Comparison of ENCODE assay signal across 10 mouse cellular contexts in genomic region chr8:105820925-105821324, GRCm38 (mm10). TPM values are rescaled to one million over a fixed set of nuclear protein-coding genes. Genes with fewer than 3 reads are reported as not detected.
DNase-seq lines count a peak whose midpoint lies in the region; ATAC-seq and TF ChIP-seq lines count a peak whose summit lies in the region.
"Had no signal": no experiment of that assay in that cellular context is flagged by ENCODE, and none has a peak within 500 bp of the region (broad histone marks: within the 10 kb centered on the region; RNA-seq: fewer than 3 reads in every experiment).

No protein-coding gene starts in this region.

- no peak overlapping the region; the same call in 1 of the 2 replicates for H3K4me2 ChIP-seq in lung, embryonic 14.5 days
- H3K4me2 ChIP-seq in limb, embryonic 13.5 days (replicated peaks), result no peak overlapping the region

- H3K27me3 ChIP-seq in lung, embryonic 14.5 days (ENCODE audit: insufficient read depth, low read length), result no peaks in the 10 kb centered on the region
- no peaks in the 10 kb centered on the region for H3K27me3 ChIP-seq in limb, embryonic 13.5 days

- WGBS in lung, embryonic 14.5 days, result 97% methylated on average over 1 of the region's 1 CpGs
- 78% methylated on average over 1 of the region's 1 CpGs for WGBS in lung, adult 2 months
- WGBS in limb, embryonic 13.5 days, result 95% methylated on average over 1 of the region's 1 CpGs

- intact Hi-C loops in gastrocnemius, postnatal 14 days (cut with DNase I; ENCODE audit: low total_unique reads), result no loop called here

- H3K4me3 ChIP-seq in lung, embryonic 14.5 days (ENCODE audit: low read depth, low read length), result no peak overlapping the region
- H3K4me3 ChIP-seq in lung, adult 2 months (replicated peaks; ENCODE audit: extremely low read depth, low read depth, low read length), result no peak overlapping the region
- H3K4me3 ChIP-seq in limb, embryonic 13.5 days, result no peak overlapping the region

- no peak for DNase-seq in lung, embryonic 14.5 days
- no peak for DNase-seq in lung, adult 2 months
- DNase-seq in gastrocnemius, postnatal 14 days, result peak; percentile 34
- DNase-seq in spleen, postnatal 36 days (ENCODE audit: low spot score in 2 of 2), result peak; percentile 74 to 87
- no peak for DNase-seq in adrenal gland, postnatal 14 days
- DNase-seq in frontal cortex, adult 2 months (ENCODE audit: extremely low spot score in 1 of 2, low spot score in 1 of 2), result no peak
- no peak for DNase-seq in cerebellum, adult 9-10 months
- DNase-seq: lung, postnatal 10 days had no signal

- ATAC-seq in lung, embryonic 14.5 days (ENCODE audit: insufficient read depth), result peak; percentile 79
- ATAC-seq in limb, embryonic 13.5 days (ENCODE audit: low FRiP score, low read depth), result peak; percentile 59
- ATAC-seq: inflammation-experienced regulatory T-cells, adult 6 months had no signal

- TF ChIP-seq CTCF in lung, embryonic 14.5 days (IDR thresholded peaks at IDR 0.05; ENCODE audit: low read depth), result no peak
- no peak for TF ChIP-seq CTCF in lung, adult 2 months (IDR thresholded peaks at IDR 0.05; ENCODE audit: insufficient read depth, low read length)

- H3K27ac ChIP-seq in lung, embryonic 14.5 days (ENCODE audit: low read depth), result no peak overlapping the region; the same call in 1 of the 2 replicates
- no peak overlapping the region for H3K27ac ChIP-seq in limb, embryonic 13.5 days

- no peak for TF ChIP-seq POLR2A in lung, adult 2 months (IDR thresholded peaks at IDR 0.05; ENCODE audit: borderline replicate concordance, extremely low read depth, low read depth, low read length)

- H3K9ac ChIP-seq in lung, embryonic 14.5 days, result no peak overlapping the region
- H3K9ac ChIP-seq in limb, embryonic 13.5 days, result no peak overlapping the region

- H3K4me1 ChIP-seq in lung, embryonic 14.5 days (ENCODE audit: insufficient read depth), result 0 out of 2 replicates have a peak, but pooled peaks cover 3% of the 10 kb centered on the region
- H3K4me1 ChIP-seq in lung, adult 2 months (ENCODE audit: control insufficient read depth, insufficient read depth, low read length), result peaks cover under 1% of the 10 kb centered on the region; the same call in 1 of the 2 replicates
- H3K4me1 ChIP-seq in limb, embryonic 13.5 days, result peaks cover 7% of the 10 kb centered on the region

- H3K36me3 ChIP-seq in lung, embryonic 14.5 days (ENCODE audit: insufficient read depth), result peaks cover 60% of the 10 kb centered on the region
- H3K36me3 ChIP-seq in limb, embryonic 13.5 days, result peaks cover 71% of the 10 kb centered on the region

- H3K9me3 ChIP-seq in lung, embryonic 14.5 days (ENCODE audit: low read depth, low read length), result no peaks in the 10 kb centered on the region
- H3K9me3 ChIP-seq in limb, embryonic 13.5 days, result no peaks in the 10 kb centered on the region

RNA-seq across cellular contexts. Expression of gene Ranbp10, which starts 6.2 kb away (rescaled TPM):
- polyA plus RNA-seq in lung, embryonic 14.5 days (2014; fragmentation: Nextera tagmentation; extraction: Ambion mirVana), result 12.2 and 13.8 TPM in 2 replicates
- polyA plus RNA-seq in lung, adult 2 months (2012; rRNA removed), result 25.8 and 28.5 TPM in 2 replicates
- 10 to 100 TPM; 20.1 to 20.2 TPM for total RNA-seq in gastrocnemius, postnatal 14 days (2021)
- 15.1 and 16.2 TPM in 2 replicates for polyA plus RNA-seq in limb, embryonic 13.5 days (2015; fragmentation: Nextera tagmentation; extraction: Ambion mirVana)
- 27.3 and 29.8 TPM in 2 replicates for total RNA-seq in adrenal gland, postnatal 14 days (2021)
- polyA plus RNA-seq in frontal cortex, adult 2 months (2012; rRNA removed), result 24.2 and 28.5 TPM in 2 replicates

RNA-seq across cellular contexts. Expression of gene Tsnaxip1, which starts 6.6 kb away (rescaled TPM):
- polyA plus RNA-seq in lung, embryonic 14.5 days (2014; fragmentation: Nextera tagmentation; extraction: Ambion mirVana), result 0.09 and 0.11 TPM in 2 replicates
- polyA plus RNA-seq in lung, adult 2 months (2012; rRNA removed), result 1.0 and 2.2 TPM in 2 replicates
- not detected for total RNA-seq in gastrocnemius, postnatal 14 days (2021)
- 0.20 and 0.27 TPM in 2 replicates for polyA plus RNA-seq in limb, embryonic 13.5 days (2015; fragmentation: Nextera tagmentation; extraction: Ambion mirVana)
- not detected in 2 replicates for total RNA-seq in adrenal gland, postnatal 14 days (2021)
- 0.17 TPM in 1 of 2 replicates, not detected in the other for polyA plus RNA-seq in frontal cortex, adult 2 months (2012; rRNA removed)
- polyA plus RNA-seq: inflammation-experienced regulatory T-cells, adult 6 months had no signal

RNA-seq across cellular contexts. Expression of gene Cenpt, which starts 32.2 kb away (rescaled TPM):
- polyA plus RNA-seq in lung, embryonic 14.5 days (2014; fragmentation: Nextera tagmentation; extraction: Ambion mirVana), result 41.4 and 46.2 TPM in 2 replicates
- polyA plus RNA-seq in lung, adult 2 months (2012; rRNA removed), result 12.0 and 17.4 TPM in 2 replicates
- total RNA-seq in gastrocnemius, postnatal 14 days (2021), result 1 to 10 TPM; 1.9 to 3.9 TPM
- polyA plus RNA-seq in limb, embryonic 13.5 days (2015; fragmentation: Nextera tagmentation; extraction: Ambion mirVana), result 52.1 and 54.6 TPM in 2 replicates
- 8.5 and 11.2 TPM in 2 replicates for total RNA-seq in adrenal gland, postnatal 14 days (2021)
- 31.5 and 32.3 TPM in 2 replicates for polyA plus RNA-seq in frontal cortex, adult 2 months (2012; rRNA removed)

RNA-seq across cellular contexts. Expression of gene Thap11, which starts 34.0 kb away (rescaled TPM):
- 62.7 and 70.7 TPM in 2 replicates for polyA plus RNA-seq in lung, embryonic 14.5 days (2014; fragmentation: Nextera tagmentation; extraction: Ambion mirVana)
- polyA plus RNA-seq in lung, adult 2 months (2012; rRNA removed), result 54.9 and 60.8 TPM in 2 replicates
- total RNA-seq in gastrocnemius, postnatal 14 days (2021), result 10 to 100 TPM; 19.6 to 22.7 TPM
- 79.0 and 83.0 TPM in 2 replicates for polyA plus RNA-seq in limb, embryonic 13.5 days (2015; fragmentation: Nextera tagmentation; extraction: Ambion mirVana)
- total RNA-seq in adrenal gland, postnatal 14 days (2021), result 30.9 and 31.0 TPM in 2 replicates
- polyA plus RNA-seq in frontal cortex, adult 2 months (2012; rRNA removed), result 47.0 and 47.1 TPM in 2 replicates

RNA-seq across cellular contexts. Expression of gene Nutf2, which starts 39.5 kb away (rescaled TPM):
- polyA plus RNA-seq in lung, embryonic 14.5 days (2014; fragmentation: Nextera tagmentation; extraction: Ambion mirVana), result 317 and 347 TPM in 2 replicates
- 17.9 and 27.0 TPM in 2 replicates for polyA plus RNA-seq in lung, adult 2 months (2012; rRNA removed)
- 10 to 100 TPM; 63.8 to 66.0 TPM for total RNA-seq in gastrocnemius, postnatal 14 days (2021)
- 253 and 274 TPM in 2 replicates for polyA plus RNA-seq in limb, embryonic 13.5 days (2015; fragmentation: Nextera tagmentation; extraction: Ambion mirVana)
- total RNA-seq in adrenal gland, postnatal 14 days (2021), result 22.3 and 41.4 TPM in 2 replicates
- polyA plus RNA-seq in frontal cortex, adult 2 months (2012; rRNA removed), result 79.7 and 94.9 TPM in 2 replicates

Comparison
In these comparisons a context has a peak if more than half of its experiments do, and no peak if none do; other contexts are left out.
1. DNase-seq: peak in gastrocnemius, postnatal 14 days (single experiment) and spleen, postnatal 36 days (2 of 2); none in lung, embryonic 14.5 days (single experiment), lung, adult 2 months (single experiment), adrenal gland, postnatal 14 days (single experiment), frontal cortex, adult 2 months (0 of 2) and cerebellum, adult 9-10 months (single experiment).